Mouse (Mus musculus) forebrain, embryonic 13.5 days (tissue): Measurements from ENCODE around the gene Olfr399. TPM values are rescaled to one million over a fixed set of nuclear protein-coding genes. Genes with fewer than 3 reads are reported as not detected.

Source experiments
- ATAC-seq: fragments of 200-750 bp; cut with Nextera tagmentation; 2 replicates; pipeline ENCODE4 v1.8.0; 2017
- H3K27ac ChIP-seq: fragments of 300-500 bp; sonication (generic); 2 replicates; pipeline ENCODE4 v1.5.1; 2015; ENCODE audit warnings: inconsistent platforms, mild to moderate bottlenecking, moderate library complexity
- H3K27me3 ChIP-seq: fragments of 300-500 bp; sonication (generic); 2 replicates; pipeline ENCODE4 v1.6.1; 2015; ENCODE audit warnings: mild to moderate bottlenecking, inconsistent platforms
- H3K36me3 ChIP-seq: fragments of 300-500 bp; sonication (generic); 2 replicates; pipeline ENCODE4 v1.6.1; 2015; ENCODE audit warnings: mild to moderate bottlenecking, inconsistent platforms; ENCODE audit not compliant: poor library complexity, severe bottlenecking
- H3K4me1 ChIP-seq: fragments of 300-500 bp; sonication (generic); 2 replicates; pipeline ENCODE4 v1.6.1; 2015; ENCODE audit warnings: inconsistent platforms
- H3K4me2 ChIP-seq: fragments of 300-500 bp; sonication (generic); 2 replicates; pipeline ENCODE4 v1.6.1; 2015; ENCODE audit warnings: inconsistent platforms, mild to moderate bottlenecking, moderate library complexity
- H3K4me3 ChIP-seq: fragments of 300-500 bp; sonication (generic); 2 replicates; pipeline ENCODE4 v1.5.1; 2015; ENCODE audit warnings: mild to moderate bottlenecking, inconsistent platforms
- H3K9ac ChIP-seq: fragments of 300-500 bp; sonication (generic); 2 replicates; pipeline ENCODE4 v1.6.1; 2015; ENCODE audit warnings: mild to moderate bottlenecking, inconsistent platforms
- H3K9me3 ChIP-seq: fragments of 300-500 bp; sonication (generic); replicated peaks from 2 replicates; pipeline ENCODE4 v1.6.1; 2016; ENCODE audit warnings: inconsistent platforms
- WGBS: fragments of 180-500 bp; shearing (Covaris S2); methylation state at CpG from one replicate; pipeline ENCODE4 v1.1.7; 2015; 5-methylcytosine and 5-hydroxymethylcytosine counted together
- polyA plus RNA-seq: library from polyadenylated mRNA; unstranded; fragments of >200 nt; fragmentation: Nextera tagmentation; extraction: Ambion mirVana; gene quantifications from 2 replicates; pipeline ENCODE4 v1.2.1, GENCODE M21; 2015

The Olfr399 gene
- polyA plus RNA-seq = not detected in 2 replicates

DNA sequence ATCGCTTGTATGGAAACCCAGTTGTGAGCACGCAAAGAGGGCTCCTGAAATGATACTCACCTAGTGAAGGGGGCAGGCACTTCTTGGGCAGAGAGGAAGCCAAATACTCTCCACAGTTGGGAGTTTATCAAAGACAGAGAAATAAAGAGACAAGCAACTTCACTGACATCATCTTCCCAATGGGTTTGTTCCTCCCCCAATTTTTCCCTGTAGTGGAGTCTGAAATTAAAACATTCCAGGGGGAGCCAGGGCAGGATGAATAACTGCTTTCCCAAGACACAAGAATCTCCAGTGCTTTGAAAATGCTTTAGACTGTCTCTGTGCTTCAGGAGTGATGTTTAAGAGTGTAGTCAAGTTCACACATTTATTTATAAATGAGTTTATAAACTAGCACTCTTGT, at the start of gene Olfr399, which contains the start of gene Olfr139:
TSS of gene Olfr399 (minus strand) at position 165 of the 400 bp plus-strand sequence.
TSS of gene Olfr139 (minus strand) at position 101 of the 400 bp plus-strand sequence.
- Histone ChIP-seq H3K9me3 (peaks cover 34% of the 10 kb centered on the region), H3K27me3 (no peaks in the 10 kb centered on the region), H3K4me1 (no peaks in the 10 kb centered on the region), H3K4me2 (no peak within 1 kb of the TSS), H3K27ac (no peak within 1 kb of the TSS), H3K9ac (no peak within 1 kb of the TSS), H3K4me3 (no peak within 1 kb of the TSS), H3K36me3 (no peaks in the 10 kb centered on the region)
- WGBS = 85% methylated on average over 2 of the region's 2 CpGs
- ATAC-seq = no peak

DNA sequence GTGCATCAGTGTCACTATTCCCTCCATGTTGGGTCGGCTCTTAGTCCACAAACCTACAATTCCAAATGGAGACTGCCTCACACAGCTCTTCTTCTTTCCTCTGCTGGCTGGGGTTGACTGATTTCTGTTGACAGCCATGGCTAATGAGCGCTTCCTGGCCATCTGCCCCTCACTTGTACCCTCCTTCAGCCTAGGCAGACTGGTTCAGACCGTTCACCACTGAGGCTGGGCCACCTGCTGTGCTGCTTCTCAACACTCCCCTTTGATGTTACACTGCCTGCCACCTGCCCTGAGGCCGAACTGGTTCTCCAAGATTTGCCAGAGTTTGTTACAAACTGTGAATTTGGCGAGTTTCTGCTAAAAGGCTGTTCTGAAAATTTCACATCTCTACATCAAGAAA, 48.7 kb upstream of the Olfr399 start:
- no peak for ATAC-seq
- no peak overlapping the region for H3K4me3 ChIP-seq
- H3K4me1 ChIP-seq = no peaks in the 10 kb centered on the region
- H3K36me3 ChIP-seq = no peaks in the 10 kb centered on the region
- H3K4me2 ChIP-seq = no peak overlapping the region
- H3K27me3 ChIP-seq = no peaks in the 10 kb centered on the region
- no peak overlapping the region for H3K27ac ChIP-seq
- WGBS = 45% methylated on average over 5 of the region's 5 CpGs
- H3K9ac ChIP-seq = no peak overlapping the region
- H3K9me3 ChIP-seq = peaks cover 34% of the 10 kb centered on the region

DNA sequence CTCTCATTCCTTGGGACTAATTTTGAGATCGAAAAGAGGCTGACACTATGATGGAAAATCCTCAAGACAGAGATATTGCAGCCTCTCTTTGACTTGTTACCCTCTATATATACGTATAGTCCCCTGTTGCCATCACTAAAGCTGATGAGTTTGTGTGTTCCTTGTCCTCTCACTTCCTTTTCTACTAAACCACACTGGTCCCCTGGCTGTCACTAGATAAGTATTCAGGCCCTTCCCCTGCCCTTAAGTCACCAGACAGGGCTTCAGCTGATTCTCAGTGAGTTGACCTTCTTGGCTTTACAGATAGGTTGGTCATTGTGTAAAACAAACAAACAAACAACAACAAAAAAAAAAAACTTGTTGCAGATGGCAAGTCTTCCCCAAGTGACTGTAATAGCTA, 45.1 kb upstream of the Olfr399 start:
- Histone ChIP-seq H3K4me3 (no peak overlapping the region), H3K4me2 (no peak overlapping the region), H3K4me1 (no peaks in the 10 kb centered on the region), H3K36me3 (no peaks in the 10 kb centered on the region), H3K27ac (no peak overlapping the region), H3K9ac (no peak overlapping the region), H3K27me3 (no peaks in the 10 kb centered on the region), H3K9me3 (peaks cover 32% of the 10 kb centered on the region)
- ATAC-seq = no peak
- 52% methylated on average over 2 of the region's 2 CpGs for WGBS

DNA sequence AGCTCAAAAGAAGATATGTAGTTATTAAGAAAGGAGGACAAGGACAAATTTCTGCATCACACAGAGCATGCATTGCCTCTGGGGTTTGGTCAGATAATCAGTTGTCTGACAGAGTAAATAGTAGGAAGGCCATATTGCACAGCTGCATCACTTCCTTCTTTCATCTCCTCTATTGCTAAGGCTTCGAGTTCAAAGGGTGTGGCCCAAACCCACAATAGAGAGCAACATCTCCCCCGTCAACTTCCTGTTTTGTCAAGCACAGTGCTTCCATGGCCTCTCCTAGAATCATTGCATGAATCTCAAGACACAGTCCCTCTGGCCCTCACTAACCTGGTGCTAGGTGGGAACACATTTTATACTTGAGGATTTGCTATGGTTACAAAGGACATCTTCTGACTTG, 44.3 kb upstream of the Olfr399 start:
- ATAC-seq = no peak
- Histone ChIP-seq H3K36me3 (no peaks in the 10 kb centered on the region), H3K9me3 (peaks cover 40% of the 10 kb centered on the region), H3K4me2 (no peak overlapping the region), H3K27me3 (no peaks in the 10 kb centered on the region), H3K27ac (no peak overlapping the region), H3K9ac (no peak overlapping the region), H3K4me1 (no peaks in the 10 kb centered on the region), H3K4me3 (no peak overlapping the region)
- 85% methylated on average over 2 of the region's 2 CpGs for WGBS

DNA sequence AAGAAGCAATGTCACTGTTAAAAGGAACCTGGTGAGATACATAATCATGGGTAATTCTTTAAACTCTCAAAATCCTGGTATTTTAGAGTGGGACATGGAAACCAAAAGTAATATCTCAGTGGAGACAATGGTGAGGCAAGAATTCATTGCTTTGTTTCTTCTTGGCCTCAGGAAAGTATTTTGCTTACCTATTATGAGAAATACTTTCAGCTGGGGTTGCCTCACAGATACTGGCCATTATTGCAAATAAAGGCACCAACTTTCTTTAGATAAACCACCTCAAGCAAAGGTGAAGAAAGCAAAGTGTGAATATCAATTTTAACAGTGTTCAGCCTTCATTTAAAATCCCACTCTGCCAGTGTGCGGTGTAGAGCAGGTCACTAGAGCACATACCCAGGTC, 13.2 kb upstream of the Olfr399 start, which contains the start of gene Zfp616:
TSS of gene Zfp616 (plus strand) at position 301 of the 400 bp plus-strand sequence.
- Histone ChIP-seq H3K27me3 (no peaks in the 10 kb centered on the region), H3K9me3 (peaks cover 11% of the 10 kb centered on the region), H3K4me1 (no peaks in the 10 kb centered on the region), H3K4me3 (no peak within 1 kb of the TSS), H3K36me3 (no peaks in the 10 kb centered on the region), H3K4me2 (no peak within 1 kb of the TSS), H3K27ac (no peak within 1 kb of the TSS), H3K9ac (no peak within 1 kb of the TSS)
- 90% methylated on average over 1 of the region's 1 CpGs for WGBS
- ATAC-seq = no peak

DNA sequence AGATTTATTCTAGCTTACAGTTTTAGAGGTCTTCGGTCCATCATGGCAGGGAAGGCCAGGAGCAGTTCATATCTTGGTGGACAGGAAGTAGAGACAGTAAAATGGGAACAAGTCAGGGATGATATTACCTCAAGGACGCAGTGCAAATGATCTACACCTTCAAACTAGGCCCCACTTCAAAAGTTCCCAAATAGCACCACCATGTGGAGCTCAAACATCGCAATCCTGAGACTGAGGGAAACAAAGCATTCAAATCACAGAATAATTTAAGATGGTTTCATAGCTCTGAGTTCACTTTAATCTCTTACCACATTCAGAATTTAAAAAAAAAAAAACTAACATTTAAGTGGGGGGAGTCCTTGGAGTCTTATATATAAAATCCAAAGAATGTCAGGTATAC, 5.1 kb downstream of the Olfr399 start:
- H3K9ac ChIP-seq = no peak overlapping the region
- H3K9me3 ChIP-seq = peaks cover 19% of the 10 kb centered on the region
- H3K4me3 ChIP-seq = no peak overlapping the region
- no peak for ATAC-seq
- 66% methylated on average over 3 of the region's 3 CpGs for WGBS
- no peaks in the 10 kb centered on the region for H3K36me3 ChIP-seq
- H3K4me1 ChIP-seq = no peaks in the 10 kb centered on the region
- no peaks in the 10 kb centered on the region for H3K27me3 ChIP-seq
- H3K27ac ChIP-seq = no peak overlapping the region
- no peak overlapping the region for H3K4me2 ChIP-seq

Other genes with a start within 250 kb of the Olfr399 start
- gene Olfr392, start 239.6 kb downstream of the Olfr399 start, polyA plus RNA-seq = not detected in 2 replicates
- not detected in 2 replicates for gene Olfr393, start 205.2 kb downstream of the Olfr399 start, polyA plus RNA-seq
- not detected in 2 replicates for gene Olfr394, start 165.8 kb downstream of the Olfr399 start, polyA plus RNA-seq
- gene Olfr395, start 147.3 kb downstream of the Olfr399 start, polyA plus RNA-seq = not detected in 2 replicates
- not detected in 2 replicates for gene Olfr23, start 119.9 kb downstream of the Olfr399 start, polyA plus RNA-seq
- not detected in 2 replicates for gene Olfr397, start 95.8 kb downstream of the Olfr399 start, polyA plus RNA-seq
- gene Olfr398, start 66.2 kb downstream of the Olfr399 start, polyA plus RNA-seq = not detected in 2 replicates
- gene Olfr139, start 64 bp downstream of the Olfr399 start, polyA plus RNA-seq = not detected in 2 replicates
- not detected in 2 replicates for gene Zfp616, start 13.3 kb upstream of the Olfr399 start, polyA plus RNA-seq
- gene Olfr401, start 57.1 kb upstream of the Olfr399 start, polyA plus RNA-seq = not detected in 2 replicates
- not detected in 2 replicates for gene Olfr402, start 96.9 kb upstream of the Olfr399 start, polyA plus RNA-seq
- not detected in 2 replicates for gene Olfr403, start 129.6 kb upstream of the Olfr399 start, polyA plus RNA-seq
- not detected in 2 replicates for gene Olfr43, start 154.8 kb upstream of the Olfr399 start, polyA plus RNA-seq
- gene Olfr406, start 203.2 kb upstream of the Olfr399 start, polyA plus RNA-seq = not detected in 2 replicates
- gene Olfr59, start 227.1 kb upstream of the Olfr399 start, polyA plus RNA-seq = not detected in 2 replicates